Mouse (Mus musculus) C2C12 (cell line): ENCODE data around the gene Dkk3. TPM values are rescaled to one million over a fixed set of nuclear protein-coding genes. Genes with fewer than 3 reads are reported as not detected.

ENCODE experiments used
- H3K27me3 ChIP-seq: one replicate; pipeline ENCODE4 v1.6.1; 2011; ENCODE audit not compliant: control insufficient read depth, insufficient read depth, insufficient read length
- H3K36me3 ChIP-seq: one replicate; pipeline ENCODE4 v1.6.1; 2011; ENCODE audit not compliant: control insufficient read depth, insufficient read depth
- H3K4me3 ChIP-seq: one replicate; pipeline ENCODE4 v1.5.1; 2011; ENCODE audit warnings: mild to moderate bottlenecking, control low read depth; ENCODE audit not compliant: poor library complexity, insufficient read depth, severe bottlenecking
- H3K79me2 ChIP-seq: one replicate; pipeline ENCODE4 v1.6.1; 2011; ENCODE audit not compliant: control insufficient read depth, insufficient read depth
- H3K79me3 ChIP-seq: one replicate; pipeline ENCODE4 v1.6.1; 2011; ENCODE audit warnings: low read depth, control low read depth
- H3ac ChIP-seq: one replicate; pipeline ENCODE3; 2011; ENCODE audit warnings: low read depth; ENCODE audit not compliant: control insufficient read depth, insufficient read length
- CEBPB ChIP-seq: IDR thresholded peaks from one replicate; pipeline ENCODE4 v1.6.1; 2011; ENCODE audit warnings: low read depth, mild to moderate bottlenecking, control low read depth, moderate library complexity
- CTCF ChIP-seq: IDR thresholded peaks from one replicate; pipeline ENCODE4 v1.5.1; 2011; ENCODE audit not compliant: control insufficient read depth, insufficient read depth, insufficient read length
- FOSL1 ChIP-seq: IDR thresholded peaks from one replicate; pipeline ENCODE4 v1.8.0; 2011; ENCODE audit warnings: mild to moderate bottlenecking, low read length; ENCODE audit not compliant: poor library complexity, insufficient read depth, severe bottlenecking
- MAX ChIP-seq: IDR thresholded peaks from one replicate; pipeline ENCODE4 v1.6.1; 2011; ENCODE audit warnings: mild to moderate bottlenecking, control low read depth
- MYOD1 ChIP-seq: IDR thresholded peaks from one replicate; pipeline ENCODE4 v1.6.1; 2011; ENCODE audit warnings: low read depth; ENCODE audit not compliant: control insufficient read depth, insufficient read length
- MYOG ChIP-seq: IDR thresholded peaks from one replicate; pipeline ENCODE4 v1.6.1; 2011; ENCODE audit not compliant: control insufficient read depth, insufficient read length; ENCODE audit errors: extremely low read depth
- USF1 ChIP-seq: IDR thresholded peaks from one replicate; pipeline ENCODE4 v1.6.1; 2011; ENCODE audit warnings: low read depth, mild to moderate bottlenecking, control low read depth, moderate library complexity
- polyA plus RNA-seq: library from polyadenylated mRNA; unstranded; fragments of >200 nt; fragmentation: generic; extraction: Trizol; gene quantifications from one replicate; pipeline ENCODE4 v1.2.1, GENCODE M21; 2012; ENCODE audit warnings: missing spikeins

Dkk3 gene
- polyA plus RNA-seq, 1 experiment = 0.01 TPM

GRCm38 (mm10) chr7:112120861-112121810 is 37.7 kb downstream of the Dkk3 start:
- Histone ChIP-seq H3K4me3 (no peak overlapping the region), H3K27me3 (no peaks in the 10 kb centered on the region), H3ac (no peak overlapping the region), H3K79me3 (no peaks in the 10 kb centered on the region), H3K79me2 (no peaks in the 10 kb centered on the region), H3K36me3 (no peaks in the 10 kb centered on the region)
- TF ChIP-seq MYOD1 (no peak), CTCF (no peak), CEBPB (no peak), FOSL1 (no peak), MAX (no peak), MYOG (no peak), USF1 (no peak)

GRCm38 (mm10) chr7:112119248-112119647 is 39.6 kb downstream of the Dkk3 start:
- no peaks in the 10 kb centered on the region for H3K27me3 ChIP-seq
- TF ChIP-seq MYOG (no peak), MYOD1 (no peak), CTCF (no peak), CEBPB (no peak), MAX (no peak), USF1 (no peak), FOSL1 (no peak)
- no peak overlapping the region for H3K4me3 ChIP-seq
- H3ac ChIP-seq = no peak overlapping the region
- H3K36me3 ChIP-seq = no peaks in the 10 kb centered on the region
- H3K79me2 ChIP-seq = no peaks in the 10 kb centered on the region
- H3K79me3 ChIP-seq = no peaks in the 10 kb centered on the region

DNA sequence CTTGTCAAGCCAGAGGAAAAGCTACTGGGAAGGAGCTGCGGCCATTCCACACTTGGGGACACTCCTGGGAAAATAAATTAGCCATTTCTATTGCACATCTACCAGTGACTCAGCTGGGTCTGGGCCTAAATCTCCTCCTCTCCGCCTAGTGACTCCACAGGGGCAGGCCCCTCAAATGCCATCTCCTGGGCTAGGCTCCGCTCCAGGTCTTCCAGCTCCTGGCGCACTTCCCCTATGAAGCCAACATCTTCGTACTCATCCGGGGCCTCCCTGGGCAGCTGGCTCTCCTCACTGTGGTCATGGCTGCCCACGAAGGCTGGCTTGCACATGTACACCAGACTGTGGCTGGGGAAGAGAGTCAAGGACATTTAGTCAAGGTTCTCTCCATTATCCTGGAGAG is 40.8 kb downstream of the Dkk3 start:
- TF ChIP-seq USF1 = no peak
- TF ChIP-seq MAX = no peak
- no peak for TF ChIP-seq MYOG
- no peak for TF ChIP-seq FOSL1
- TF ChIP-seq CEBPB = no peak
- TF ChIP-seq CTCF = no peak
- TF ChIP-seq MYOD1 = no peak
- Histone ChIP-seq H3K79me3 (no peaks in the 10 kb centered on the region), H3ac (no peak overlapping the region)

GRCm38 (mm10) chr7:112117501-112117900 is 41.4 kb downstream of the Dkk3 start:
- no peaks in the 10 kb centered on the region for H3K79me2 ChIP-seq
- H3K4me3 ChIP-seq = no peak overlapping the region
- H3K79me3 ChIP-seq = no peaks in the 10 kb centered on the region
- no peak overlapping the region for H3ac ChIP-seq
- no peaks in the 10 kb centered on the region for H3K36me3 ChIP-seq
- TF ChIP-seq MAX (no peak), CTCF (no peak), CEBPB (no peak)
- no peaks in the 10 kb centered on the region for H3K27me3 ChIP-seq

More for the DNA sequence above, 40.8 kb downstream of the Dkk3 start:
- H3K27me3 ChIP-seq = no peaks in the 10 kb centered on the region
- H3K36me3 ChIP-seq = no peaks in the 10 kb centered on the region
- H3K4me3 ChIP-seq = no peak overlapping the region
- H3K79me2 ChIP-seq = no peaks in the 10 kb centered on the region

DNA sequence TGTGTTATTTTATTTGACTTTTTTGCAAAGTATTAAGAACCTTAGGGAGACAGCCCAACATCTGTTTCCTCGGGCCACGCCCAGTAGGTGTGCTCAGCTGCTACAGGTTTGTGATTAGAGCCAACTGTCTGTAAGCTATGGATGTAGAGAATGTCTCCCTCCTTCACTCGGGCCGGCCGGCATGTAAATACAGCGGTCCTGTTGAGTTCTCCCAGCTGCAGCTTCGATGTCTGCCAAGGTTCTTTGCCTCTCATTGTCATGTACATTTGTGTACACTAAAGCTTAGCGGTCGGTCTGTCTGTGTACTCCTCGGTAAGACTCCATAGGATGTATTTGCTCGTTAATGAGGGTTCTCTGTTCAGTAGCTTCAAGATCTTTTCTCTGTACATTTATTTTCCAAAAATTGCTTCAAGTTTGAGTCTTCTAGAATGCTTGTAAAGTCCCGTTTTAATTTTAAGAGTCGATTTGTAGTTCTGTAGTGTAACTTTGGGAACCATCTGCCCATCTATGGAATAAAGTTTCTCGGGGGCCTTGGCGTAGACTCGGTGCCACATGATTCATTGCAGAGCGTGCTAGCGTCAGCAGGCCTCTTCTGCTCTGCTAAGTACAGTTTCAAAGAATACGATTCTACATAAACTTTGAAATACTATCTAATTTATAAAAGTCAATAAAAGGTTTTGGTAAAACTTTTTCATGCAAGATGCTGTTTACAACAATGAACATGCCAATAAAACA is 48.1 kb downstream of the Dkk3 start:
- H3K79me2 ChIP-seq = no peaks in the 10 kb centered on the region
- no peaks in the 10 kb centered on the region for H3K27me3 ChIP-seq
- H3K36me3 ChIP-seq = peaks cover 51% of the 10 kb centered on the region
- no peak overlapping the region for H3K4me3 ChIP-seq
- no peaks in the 10 kb centered on the region for H3K79me3 ChIP-seq
- H3ac ChIP-seq = no peak overlapping the region
- TF ChIP-seq MYOD1 (no peak), FOSL1 (no peak), CTCF (no peak), MAX (no peak), MYOG (no peak), USF1 (no peak), CEBPB (no peak)
